Mouse (Mus musculus): ENCODE data around the gene Fads2. TPM values are rescaled to one million over a fixed set of nuclear protein-coding genes. Genes with fewer than 3 reads are reported as not detected.
A peak's percentile ranks its signal among the peaks of the same experiment; 100 is the strongest.

Gene Fads2
- polyA plus RNA-seq, 1 experiment from 2014 or later: 171 TPM

GRCm38 (mm10) chr19:10060783-10061590, 40.6 kb downstream of the Fads2 start:
- Histone ChIP-seq H3K36me3 (ENCODE audit: control insufficient read depth, insufficient read depth) (peaks cover 33% of the 10 kb centered on the region), H3K4me1 (replicated peaks; ENCODE audit: control insufficient read depth, insufficient read depth, low read length) (no peaks in the 10 kb centered on the region), H3K27me3 (replicated peaks; ENCODE audit: control insufficient read depth, insufficient read depth, low read length) (no peaks in the 10 kb centered on the region), H3K27ac (ENCODE audit: low read length) (0 out of 2 replicates have a peak overlapping the region, but pooled peaks have one; percentile 13), H3K4me2 (ENCODE audit: low read length) (no peak overlapping the region), H3K9ac (replicated peaks; ENCODE audit: low read depth, low read length) (no peak overlapping the region), H3K4me3 (replicated peaks; ENCODE audit: low read length) (no peak overlapping the region), H3K9me3 (ENCODE audit: control insufficient read depth, low read length) (no peaks in the 10 kb centered on the region)
- no peak for ATAC-seq
- 62% methylated on average over 8 of the region's 8 CpGs for WGBS

GRCm38 (mm10) chr19:10059911-10060567, 41.5 kb downstream of the Fads2 start:
- no peak overlapping the region for H3K4me2 ChIP-seq (ENCODE audit: low read length)

GRCm38 (mm10) chr19:10058876-10059427, 42.6 kb downstream of the Fads2 start:
- no peaks in the 10 kb centered on the region for H3K9me3 ChIP-seq (ENCODE audit: control insufficient read depth, low read length)
- no peak for ATAC-seq
- H3K9ac ChIP-seq (replicated peaks; ENCODE audit: low read depth, low read length): no peak overlapping the region
- H3K36me3 ChIP-seq (ENCODE audit: control insufficient read depth, insufficient read depth): peaks cover 22% of the 10 kb centered on the region
- H3K4me1 ChIP-seq (replicated peaks; ENCODE audit: control insufficient read depth, insufficient read depth, low read length): no peaks in the 10 kb centered on the region
- no peak overlapping the region for H3K4me3 ChIP-seq (replicated peaks; ENCODE audit: low read length)
- 50% methylated on average over 9 of the region's 9 CpGs for WGBS
- H3K27me3 ChIP-seq (replicated peaks; ENCODE audit: control insufficient read depth, insufficient read depth, low read length): no peaks in the 10 kb centered on the region
- H3K27ac ChIP-seq (ENCODE audit: low read length): no peak overlapping the region
- no peak overlapping the region for H3K4me2 ChIP-seq (ENCODE audit: low read length)

More at GRCm38 (mm10) chr19:10059911-10060567, 41.5 kb downstream of the Fads2 start:
- no peak overlapping the region for H3K27ac ChIP-seq (ENCODE audit: low read length)
- WGBS: 60% methylated on average over 10 of the region's 10 CpGs
- no peak overlapping the region for H3K4me3 ChIP-seq (replicated peaks; ENCODE audit: low read length)
- ATAC-seq: peak; percentile 66
- H3K36me3 ChIP-seq (ENCODE audit: control insufficient read depth, insufficient read depth): peaks cover 25% of the 10 kb centered on the region
- no peaks in the 10 kb centered on the region for H3K9me3 ChIP-seq (ENCODE audit: control insufficient read depth, low read length)
- H3K4me1 ChIP-seq (replicated peaks; ENCODE audit: control insufficient read depth, insufficient read depth, low read length): no peaks in the 10 kb centered on the region
- H3K27me3 ChIP-seq (replicated peaks; ENCODE audit: control insufficient read depth, insufficient read depth, low read length): no peaks in the 10 kb centered on the region
- H3K9ac ChIP-seq (replicated peaks; ENCODE audit: low read depth, low read length): no peak overlapping the region

GRCm38 (mm10) chr19:10058352-10058825, 43.2 kb downstream of the Fads2 start:
- H3K9me3 ChIP-seq (ENCODE audit: control insufficient read depth, low read length): no peaks in the 10 kb centered on the region
- 83% methylated on average over 1 of the region's 1 CpGs for WGBS
- H3K9ac ChIP-seq (replicated peaks; ENCODE audit: low read depth, low read length): no peak overlapping the region
- H3K4me2 ChIP-seq (ENCODE audit: low read length): no peak overlapping the region
- H3K36me3 ChIP-seq (ENCODE audit: control insufficient read depth, insufficient read depth): peaks cover 22% of the 10 kb centered on the region
- no peak for ATAC-seq
- no peak overlapping the region for H3K27ac ChIP-seq (ENCODE audit: low read length)
- no peak overlapping the region for H3K4me3 ChIP-seq (replicated peaks; ENCODE audit: low read length)
- H3K4me1 ChIP-seq (replicated peaks; ENCODE audit: control insufficient read depth, insufficient read depth, low read length): no peaks in the 10 kb centered on the region
- H3K27me3 ChIP-seq (replicated peaks; ENCODE audit: control insufficient read depth, insufficient read depth, low read length): no peaks in the 10 kb centered on the region

- no peak overlapping the region for H3K4me2 ChIP-seq (ENCODE audit: low read length)
- H3K4me1 ChIP-seq (replicated peaks; ENCODE audit: control insufficient read depth, insufficient read depth, low read length): no peaks in the 10 kb centered on the region
- H3K27me3 ChIP-seq (replicated peaks; ENCODE audit: control insufficient read depth, insufficient read depth, low read length): no peaks in the 10 kb centered on the region
- no peaks in the 10 kb centered on the region for H3K9me3 ChIP-seq (ENCODE audit: control insufficient read depth, low read length)
- ATAC-seq: no peak
- no peak overlapping the region for H3K4me3 ChIP-seq (replicated peaks; ENCODE audit: low read length)
- H3K36me3 ChIP-seq (ENCODE audit: control insufficient read depth, insufficient read depth): peaks cover 17% of the 10 kb centered on the region
- whole genome bisulfite sequencing: 62% methylated on average over 11 of the region's 11 CpGs
- no peak overlapping the region for H3K27ac ChIP-seq (ENCODE audit: low read length)
- H3K9ac ChIP-seq (replicated peaks; ENCODE audit: low read depth, low read length): no peak overlapping the region
These were observed 43.8 kb downstream of the Fads2 start for GRCm38 (mm10) chr19:10057486-10058351.

- 93% methylated on average over 3 of the region's 3 CpGs for WGBS
- Histone ChIP-seq H3K27ac (ENCODE audit: low read length) (no peak overlapping the region), H3K9ac (replicated peaks; ENCODE audit: low read depth, low read length) (no peak overlapping the region), H3K36me3 (ENCODE audit: control insufficient read depth, insufficient read depth) (peaks cover 7% of the 10 kb centered on the region), H3K4me1 (replicated peaks; ENCODE audit: control insufficient read depth, insufficient read depth, low read length) (no peaks in the 10 kb centered on the region), H3K27me3 (replicated peaks; ENCODE audit: control insufficient read depth, insufficient read depth, low read length) (no peaks in the 10 kb centered on the region), H3K4me3 (replicated peaks; ENCODE audit: low read length) (no peak overlapping the region), H3K4me2 (ENCODE audit: low read length) (no peak overlapping the region), H3K9me3 (ENCODE audit: control insufficient read depth, low read length) (no peaks in the 10 kb centered on the region)
- ATAC-seq: no peak
These were observed 44.9 kb downstream of the Fads2 start for GRCm38 (mm10) chr19:10056686-10057085.

- Histone ChIP-seq H3K27ac (ENCODE audit: low read length) (no peak overlapping the region), H3K9ac (replicated peaks; ENCODE audit: low read depth, low read length) (no peak overlapping the region), H3K36me3 (ENCODE audit: control insufficient read depth, insufficient read depth) (peaks cover 6% of the 10 kb centered on the region), H3K4me2 (ENCODE audit: low read length) (no peak overlapping the region), H3K4me3 (replicated peaks; ENCODE audit: low read length) (no peak overlapping the region), H3K9me3 (ENCODE audit: control insufficient read depth, low read length) (no peaks in the 10 kb centered on the region), H3K27me3 (replicated peaks; ENCODE audit: control insufficient read depth, insufficient read depth, low read length) (no peaks in the 10 kb centered on the region), H3K4me1 (replicated peaks; ENCODE audit: control insufficient read depth, insufficient read depth, low read length) (no peaks in the 10 kb centered on the region)
- 85% methylated on average over 22 of the region's 22 CpGs for WGBS
- ATAC-seq: no peak
These were observed 45.5 kb downstream of the Fads2 start for GRCm38 (mm10) chr19:10055783-10056660.

GRCm38 (mm10) chr19:10055261-10055660, 46.3 kb downstream of the Fads2 start:
- ATAC-seq: no peak

More at GRCm38 (mm10) chr19:10055261-10055660, 46.3 kb downstream of the Fads2 start:
- 81% methylated on average over 3 of the region's 3 CpGs for WGBS
- Histone ChIP-seq H3K27me3 (replicated peaks; ENCODE audit: control insufficient read depth, insufficient read depth, low read length) (no peaks in the 10 kb centered on the region), H3K4me1 (replicated peaks; ENCODE audit: control insufficient read depth, insufficient read depth, low read length) (no peaks in the 10 kb centered on the region), H3K27ac (ENCODE audit: low read length) (no peak overlapping the region), H3K4me2 (ENCODE audit: low read length) (no peak overlapping the region), H3K9me3 (ENCODE audit: control insufficient read depth, low read length) (no peaks in the 10 kb centered on the region), H3K9ac (replicated peaks; ENCODE audit: low read depth, low read length) (no peak overlapping the region), H3K36me3 (ENCODE audit: control insufficient read depth, insufficient read depth) (peaks cover 6% of the 10 kb centered on the region), H3K4me3 (replicated peaks; ENCODE audit: low read length) (no peak overlapping the region)
